Mouse (Mus musculus): ENCODE measurements around the gene Lmnb2.

DNA sequence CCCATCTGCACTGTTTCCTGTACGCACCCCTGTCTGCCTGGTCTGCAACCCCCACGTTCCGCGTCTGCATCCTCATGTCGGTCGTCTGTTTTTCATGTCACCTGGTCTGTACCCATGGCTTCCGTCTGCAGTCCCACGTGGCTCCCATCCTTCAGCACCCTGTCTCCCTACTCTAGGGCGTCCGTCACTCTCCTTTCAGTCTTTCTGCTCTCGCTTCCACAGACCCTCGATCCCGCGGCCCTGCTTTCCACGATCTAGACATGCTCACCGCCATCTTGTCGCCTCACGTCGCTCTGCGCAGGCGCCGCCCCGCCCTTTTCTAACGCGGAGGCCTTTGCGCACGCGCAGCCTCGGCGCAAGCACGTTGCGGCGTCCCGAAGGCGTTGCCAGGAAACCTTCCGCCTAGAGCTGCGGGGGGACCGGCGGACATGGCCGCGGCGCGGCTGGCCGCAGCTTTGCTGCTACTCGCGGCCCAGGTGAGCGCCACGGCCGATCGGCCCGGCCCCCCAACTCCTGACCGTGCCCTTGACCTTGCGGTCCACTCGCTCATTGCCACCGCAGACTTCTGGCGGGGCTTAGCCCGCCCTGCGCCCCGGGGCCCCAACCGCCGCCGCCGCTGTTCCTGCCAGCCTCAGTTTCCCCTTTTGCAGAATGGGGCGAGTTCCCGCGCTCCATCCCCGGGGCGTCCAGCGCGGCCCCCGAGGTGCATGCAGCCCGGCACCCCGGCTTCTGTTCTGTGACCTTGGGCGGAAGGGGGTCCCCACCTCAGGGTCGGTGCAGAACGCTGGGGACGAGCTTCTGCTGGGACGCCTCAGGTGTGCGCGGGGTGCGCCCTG lies 62.9 kb downstream of the Lmnb2 start, which contains the start of the genes Lsm7 and Sppl2b:
- no peak for TF ChIP-seq GATA1 (IDR thresholded peaks at IDR 0.05; ENCODE audit: borderline replicate concordance, low read length)
- TF ChIP-seq FLI1 (IDR thresholded peaks at IDR 0.05; ENCODE audit: low read length) = no peak

Data from megakaryocyte, embryonic 14.5 days (primary cell).